Comparison of ENCODE assay signal across 8 mouse cellular contexts in genomic region chrX:12158244-12158820, GRCm38 (mm10). TPM values are rescaled to one million over a fixed set of nuclear protein-coding genes. Genes with fewer than 3 reads are reported as not detected.
DNase-seq lines count a peak whose midpoint lies in the region; ATAC-seq and TF ChIP-seq lines count a peak whose summit lies in the region.

No protein-coding gene starts in this region.

- ATAC-seq in forebrain, embryonic 11.5 days (replicated peaks; ENCODE audit: low FRiP score): peak; percentile 65

- H3K4me3 ChIP-seq in forebrain, embryonic 11.5 days (ENCODE audit: low read depth, low read length): peak overlapping the region; percentile 13; the same call in 1 of the 2 replicates
- H3K4me3 ChIP-seq in spleen, adult 2 months (ENCODE audit: extremely low read depth, insufficient read depth, insufficient read length): peak overlapping the region; percentile 59

- peak overlapping the region; percentile 63 for H3K4me2 ChIP-seq in forebrain, embryonic 11.5 days (ENCODE audit: low read depth, low read length, severe bottlenecking)

- H3K36me3 ChIP-seq in forebrain, embryonic 11.5 days (ENCODE audit: control insufficient read depth, insufficient read depth, low read length): no peaks in the 10 kb centered on the region
- H3K36me3 ChIP-seq in spleen, adult 2 months (ENCODE audit: control insufficient read depth, insufficient read depth, low read length): no peaks in the 10 kb centered on the region

- no peak for TF ChIP-seq POLR2A in spleen, adult 2 months (IDR thresholded peaks at IDR 0.05; ENCODE audit: low read depth, low read length)

- H3K4me1 ChIP-seq in forebrain, embryonic 11.5 days (replicated peaks; ENCODE audit: control insufficient read depth, insufficient read depth, low read length): peaks cover 2% of the 10 kb centered on the region; the same call in 1 of the 2 replicates
- H3K4me1 ChIP-seq in spleen, adult 2 months (ENCODE audit: control insufficient read depth, insufficient read depth, insufficient read length): peaks cover 4% of the 10 kb centered on the region; the same call in 1 of the 2 replicates

- no peak for TF ChIP-seq CTCF in spleen, adult 2 months (IDR thresholded peaks at IDR 0.05; ENCODE audit: extremely low read depth, insufficient read depth, insufficient read length, insufficient replicate concordance)

- H3K9ac ChIP-seq in forebrain, embryonic 11.5 days (ENCODE audit: low read length): peak overlapping the region; percentile 7; the same call in 1 of the 2 replicates

- peaks cover 54% of the 10 kb centered on the region for H3K27me3 ChIP-seq in forebrain, embryonic 11.5 days (ENCODE audit: control insufficient read depth, insufficient read depth, low read length)
- no peaks in the 10 kb centered on the region for H3K27me3 ChIP-seq in spleen, adult 2 months (ENCODE audit: control insufficient read depth, insufficient read depth, low read length)

- WGBS in forebrain, embryonic 11.5 days: 5% methylated on average over 41 of the region's 44 CpGs
- WGBS in spleen, adult 2 months: 9% methylated on average over 44 of the region's 44 CpGs

- H3K9me3 ChIP-seq in forebrain, embryonic 11.5 days (ENCODE audit: control insufficient read depth, low read length): no peaks in the 10 kb centered on the region

- H3K27ac ChIP-seq in forebrain, embryonic 11.5 days (ENCODE audit: low read depth, low read length): no peak overlapping the region
- peak overlapping the region; percentile 95 for H3K27ac ChIP-seq in spleen, adult 2 months (ENCODE audit: insufficient read depth, low read length)

- peak; percentile 17 for DNase-seq in cerebellum, adult 11-12 months
- no peak for DNase-seq in cerebellum, adult 11 months
- peak; percentile 65 for DNase-seq in ZHBTc4 (ENCODE audit: low read depth, low spot score)
- DNase-seq in forebrain, embryonic 11.5 days (ENCODE audit: low spot score): peak; percentile 80
- peak; percentile 76 to 77 for DNase-seq in heart, postnatal 10 days
- peak; percentile 43 to 61 for DNase-seq in layer of hippocampus, postnatal 10 days (ENCODE audit: low spot score in 2 of 2)
- DNase-seq in lung, postnatal 4 days: peak; percentile 78 to 85
- DNase-seq in spleen, adult 2 months (ENCODE audit: low read depth in 1 of 2, low spot score in 2 of 2): peak in 1 of 2 experiments; percentile 18

- intact Hi-C loops in heart, postnatal 10 days (cut with DNase I): loop anchor here (5.0 kb wide), 1 partner anchor 351 kb away; no protein-coding TSS in a partner anchor

RNA-seq across cellular contexts. Expression of gene Bcor, which starts 1.8 kb away (rescaled TPM):
- polyA plus RNA-seq in forebrain, embryonic 11.5 days (2014; fragmentation: Nextera tagmentation; extraction: Ambion mirVana): 23.5 and 26.3 TPM in 2 replicates
- total RNA-seq in heart, postnatal 10 days (2021): 10 to 100 TPM; 26.4 to 38.5 TPM
- 10 to 100 TPM; 18.2 to 18.5 TPM for total RNA-seq in layer of hippocampus, postnatal 10 days (2021)
- polyA plus RNA-seq in spleen, adult 2 months (2012; rRNA removed): 12.8 and 15.6 TPM in 2 replicates
